Mouse (Mus musculus) cortical plate, adult 2 months (tissue): ENCODE results near the gene Acot7. TPM values are rescaled to one million over a fixed set of nuclear protein-coding genes. Genes with fewer than 3 reads are reported as not detected.

Experiments used
- H3K27ac ChIP-seq: fragments of 200-500 bp; 2 replicates; pipeline ENCODE4 v1.5.1; 2012; ENCODE audit warnings: low read length, control low read depth, inconsistent platforms; ENCODE audit not compliant: insufficient read depth
- H3K4me1 ChIP-seq: fragments of 200-500 bp; 2 replicates; pipeline ENCODE4 v1.6.1; 2011; ENCODE audit warnings: low read length; ENCODE audit not compliant: control insufficient read depth, insufficient read depth
- H3K4me3 ChIP-seq: fragments of 200-500 bp; 2 replicates; pipeline ENCODE4 v1.5.1; 2011; ENCODE audit warnings: mild to moderate bottlenecking, low read length, control low read depth; ENCODE audit not compliant: insufficient read depth
- CTCF ChIP-seq: fragments of 200-500 bp; IDR thresholded peaks from 2 replicates; pipeline ENCODE4 v1.5.1; 2011; ENCODE audit warnings: mild to moderate bottlenecking, control low read depth, low read length; ENCODE audit not compliant: insufficient read depth; ENCODE audit errors: extremely low read depth
- POLR2A ChIP-seq: fragments of 200-500 bp; IDR thresholded peaks from 2 replicates; pipeline ENCODE4 v1.6.1; 2011; ENCODE audit warnings: mild to moderate bottlenecking, low read length, control low read depth; ENCODE audit not compliant: insufficient read depth; ENCODE audit errors: extremely low read depth
- polyA plus RNA-seq: library from polyadenylated mRNA; depleted of rRNA; stranded (reverse); fragments of >200 nt; gene quantifications from 2 replicates; pipeline ENCODE4 v1.2.3, GENCODE M21; 2012

Acot7 gene
- polyA plus RNA-seq, 1 experiment = 333 TPM

DNA sequence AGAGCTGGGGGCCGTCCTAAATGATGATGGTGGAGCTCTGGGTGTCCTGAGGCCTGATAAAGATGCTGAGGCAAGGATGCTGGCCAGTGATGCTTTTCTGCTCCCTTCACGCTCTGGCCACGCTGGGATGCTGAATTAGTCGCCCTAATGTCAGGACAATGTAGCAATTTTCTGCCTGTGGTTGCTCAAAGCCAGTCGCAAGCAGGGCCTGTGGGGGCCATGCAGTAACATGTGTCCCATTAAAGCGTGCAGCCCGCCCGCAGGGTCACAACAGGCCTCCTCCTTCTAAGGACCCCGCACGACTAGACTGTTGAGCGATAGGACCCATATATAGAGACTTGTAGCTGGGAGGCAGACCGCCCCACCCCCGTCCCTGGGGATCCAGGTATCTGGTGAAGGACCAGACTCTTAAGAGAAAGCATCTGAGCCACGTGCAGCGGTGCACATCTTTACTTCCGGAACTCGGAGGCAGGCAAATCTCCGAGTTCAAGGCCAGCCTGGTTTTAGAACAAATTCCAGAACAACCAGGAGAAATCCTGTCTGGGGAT lies 110.5 kb downstream of the Acot7 start:
- H3K27ac ChIP-seq = no peak overlapping the region
- H3K4me1 ChIP-seq = no peaks in the 10 kb centered on the region
- H3K4me3 ChIP-seq = no peak overlapping the region
- no peak for TF ChIP-seq POLR2A

DNA sequence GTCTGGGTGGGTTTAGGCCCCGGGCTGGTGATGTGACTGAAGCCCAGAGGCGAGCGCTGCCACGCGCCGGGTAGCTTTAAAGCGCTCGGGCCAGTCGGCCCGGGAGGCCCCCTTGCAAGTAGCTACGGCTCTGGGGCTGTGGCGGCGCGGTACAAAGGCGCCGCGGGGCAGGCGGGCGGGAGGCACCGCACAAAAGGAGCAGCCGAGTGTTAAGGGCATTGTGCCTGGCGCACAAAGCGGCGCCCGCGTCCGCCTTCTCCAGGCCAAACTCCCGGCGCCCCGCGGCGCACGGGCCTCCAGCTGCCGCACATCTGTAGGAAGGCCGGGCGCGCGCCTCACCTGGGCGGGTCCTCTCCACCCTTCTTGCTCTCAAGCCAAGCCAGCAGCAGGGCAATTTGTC lies 112.5 kb downstream of the Acot7 start:
- Histone ChIP-seq H3K4me1 (no peaks in the 10 kb centered on the region), H3K4me3 (no peak overlapping the region), H3K27ac (no peak overlapping the region)
- TF ChIP-seq CTCF (no peak), POLR2A (no peak)

DNA sequence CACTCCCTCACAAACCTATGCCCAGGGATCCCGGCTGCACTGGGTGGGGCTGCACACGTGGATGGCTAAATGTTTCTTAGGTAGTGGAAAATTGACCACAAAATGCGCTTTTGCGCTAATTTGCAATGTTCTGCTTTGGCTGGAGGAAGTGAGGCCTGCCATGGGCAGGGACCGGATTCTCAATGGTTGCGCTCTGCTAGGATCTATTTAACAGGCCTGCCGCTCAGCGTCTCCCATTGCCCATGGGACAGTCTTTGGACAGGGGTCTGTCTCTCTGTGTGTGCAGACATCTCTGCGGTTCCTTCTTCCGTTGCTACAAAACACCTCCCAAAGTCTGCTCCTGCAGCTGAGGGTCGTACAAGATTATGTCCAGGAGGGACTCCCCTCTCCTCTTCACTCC lies 113.1 kb downstream of the Acot7 start:
- H3K4me3 ChIP-seq = no peak overlapping the region
- H3K27ac ChIP-seq = no peak overlapping the region
- H3K4me1 ChIP-seq = no peaks in the 10 kb centered on the region
- TF ChIP-seq CTCF (no peak), POLR2A (no peak)

DNA sequence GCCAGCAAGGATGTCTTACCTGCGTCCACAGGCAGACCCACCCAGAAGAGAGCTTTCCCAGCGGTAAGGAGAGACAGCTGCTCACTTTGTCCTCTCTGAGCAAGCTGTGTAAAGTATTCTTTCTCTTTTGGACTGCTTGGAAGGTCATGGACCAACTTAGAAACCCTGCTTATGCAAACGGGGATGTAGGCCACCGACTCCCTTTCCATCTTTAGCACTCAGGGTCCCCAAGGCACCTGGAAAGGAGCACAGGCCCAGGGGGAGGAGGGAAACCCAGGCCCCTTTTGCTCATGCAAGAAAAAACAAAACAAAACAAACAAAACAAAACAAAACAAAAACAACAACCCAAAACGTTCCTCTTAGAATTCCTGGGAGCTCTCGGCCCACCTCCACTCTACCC lies 113.6 kb downstream of the Acot7 start, which contains the start of gene Hes3:
TSS of gene Hes3 (minus strand) at position 101 of the 400 bp plus-strand sequence.
- Histone ChIP-seq H3K27ac (no peak within 1 kb of the TSS), H3K4me3 (no peak within 1 kb of the TSS), H3K4me1 (no peaks in the 10 kb centered on the region)
- no peak for TF ChIP-seq POLR2A
- no peak for TF ChIP-seq CTCF

DNA sequence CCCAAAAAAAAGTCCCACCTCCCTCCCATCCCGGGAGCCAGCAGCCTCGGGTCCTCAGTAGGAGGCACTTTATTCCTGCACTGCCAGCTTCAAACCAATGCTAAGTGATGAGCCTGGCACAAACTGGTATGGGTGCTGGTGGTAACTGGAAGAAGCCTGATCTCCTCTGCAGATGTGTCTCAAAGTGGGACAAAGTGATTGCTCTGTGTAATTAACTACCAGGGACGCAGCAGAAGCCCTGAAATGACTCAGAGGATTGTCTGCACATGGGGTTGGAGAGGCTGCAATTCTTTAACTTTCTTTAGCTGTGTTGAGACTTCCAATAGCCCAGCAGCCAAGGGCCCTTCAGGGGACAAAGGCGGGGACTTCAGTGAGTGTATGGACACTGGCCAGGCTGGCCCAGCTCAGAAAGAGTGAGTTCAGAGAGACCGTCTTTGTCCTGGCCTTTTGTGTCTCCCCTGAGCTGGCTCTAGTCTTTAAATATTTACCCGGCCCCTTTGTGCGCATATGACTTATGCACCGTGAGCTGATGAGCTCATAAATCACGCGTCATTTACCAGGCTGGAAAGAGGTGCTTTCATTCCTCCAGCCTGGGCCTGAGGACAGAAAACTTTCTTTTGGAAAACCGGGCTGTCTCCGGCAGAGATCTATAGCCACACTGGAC lies 114.3 kb downstream of the Acot7 start:
- Histone ChIP-seq H3K27ac (no peak overlapping the region), H3K4me1 (no peaks in the 10 kb centered on the region), H3K4me3 (no peak overlapping the region)
- TF ChIP-seq POLR2A = no peak
- no peak for TF ChIP-seq CTCF

DNA sequence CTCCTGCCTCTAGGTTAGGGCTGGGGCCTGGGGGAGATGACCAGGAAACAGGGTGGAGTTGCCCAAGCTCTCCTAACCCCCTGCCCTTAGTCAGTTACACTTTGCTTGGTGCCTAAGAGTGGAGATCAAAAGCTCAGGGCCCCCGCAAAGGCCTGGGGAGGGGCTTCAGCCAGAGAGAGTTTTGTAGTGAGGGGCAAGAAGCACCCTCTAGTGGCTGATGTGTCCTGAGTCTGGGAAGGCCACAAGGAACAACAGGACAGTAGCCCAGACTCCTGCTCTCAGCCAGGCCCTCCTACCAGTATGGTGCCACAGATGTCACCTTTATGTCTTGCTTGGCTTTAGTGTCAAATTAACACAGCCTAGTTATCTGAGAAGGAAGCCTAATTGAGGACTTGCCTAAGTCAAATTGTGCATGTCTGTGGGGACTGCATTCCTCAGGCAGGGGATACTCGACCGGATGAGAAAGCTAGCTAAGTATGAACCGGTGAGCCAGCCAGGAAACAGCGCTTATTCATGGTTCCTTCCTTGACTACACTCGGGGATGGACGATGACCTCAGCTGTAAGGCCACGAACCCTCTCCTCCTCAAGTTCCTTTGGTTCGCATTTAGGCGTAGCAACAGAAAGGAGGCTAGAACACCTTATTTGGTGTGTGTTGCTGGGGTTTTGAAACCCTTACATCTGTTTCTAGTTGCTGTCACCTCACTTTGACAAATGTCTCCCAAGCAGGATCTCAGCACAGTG lies 116.4 kb downstream of the Acot7 start:
- TF ChIP-seq CTCF = no peak
- no peak for TF ChIP-seq POLR2A
- H3K4me1 ChIP-seq = peaks cover 5% of the 10 kb centered on the region
- no peak overlapping the region for H3K27ac ChIP-seq
- no peak overlapping the region for H3K4me3 ChIP-seq

DNA sequence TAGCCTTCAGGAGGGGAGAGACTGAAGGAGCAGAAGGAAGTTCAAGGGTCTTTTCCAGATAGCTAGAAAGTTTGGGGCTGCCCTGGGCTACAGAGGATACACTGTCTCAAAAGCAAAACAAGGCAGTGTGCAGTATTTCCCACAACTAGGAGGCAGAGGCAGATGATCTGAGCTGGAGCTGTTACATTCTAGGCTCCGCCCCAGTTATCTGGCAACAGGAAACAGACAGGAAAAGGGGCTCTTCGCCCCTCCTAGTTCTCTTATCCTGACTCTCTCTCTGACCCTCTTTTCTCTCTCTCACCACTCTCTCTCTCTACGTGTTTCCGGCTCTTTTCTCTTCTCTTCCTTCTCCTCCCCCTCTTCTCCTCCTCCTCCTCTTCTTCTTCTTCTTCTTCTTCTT lies 118.0 kb downstream of the Acot7 start:
- H3K27ac ChIP-seq = no peak overlapping the region
- peaks cover 5% of the 10 kb centered on the region for H3K4me1 ChIP-seq
- TF ChIP-seq POLR2A = no peak
- TF ChIP-seq CTCF = no peak

DNA sequence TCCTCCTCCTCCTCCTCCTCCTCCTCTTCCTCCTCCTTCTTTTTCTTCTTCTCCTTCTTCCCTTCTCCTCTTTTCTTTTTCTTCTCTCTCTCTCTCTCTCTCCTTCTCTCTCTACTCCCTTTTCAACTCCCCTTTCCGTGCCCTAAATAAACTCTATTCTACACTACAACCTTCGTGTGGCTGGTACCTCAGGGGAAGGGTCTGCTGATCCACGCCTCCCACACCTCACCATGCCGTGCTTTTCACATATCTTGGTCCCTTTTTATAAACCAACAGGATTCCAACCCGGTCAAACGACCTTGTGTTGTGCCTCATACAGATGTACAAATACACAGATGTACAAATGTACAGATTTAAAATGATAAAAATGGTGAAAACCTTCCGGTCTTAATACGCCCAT lies 118.4 kb downstream of the Acot7 start:
- TF ChIP-seq POLR2A (no peak), CTCF (no peak)
- no peak overlapping the region for H3K27ac ChIP-seq
- peak overlapping the region; percentile 94; the same call in 1 of the 2 replicates for H3K4me3 ChIP-seq
- H3K4me1 ChIP-seq = peaks cover 5% of the 10 kb centered on the region

More for the DNA sequence above, 118.0 kb downstream of the Acot7 start:
- no peak overlapping the region for H3K4me3 ChIP-seq

DNA sequence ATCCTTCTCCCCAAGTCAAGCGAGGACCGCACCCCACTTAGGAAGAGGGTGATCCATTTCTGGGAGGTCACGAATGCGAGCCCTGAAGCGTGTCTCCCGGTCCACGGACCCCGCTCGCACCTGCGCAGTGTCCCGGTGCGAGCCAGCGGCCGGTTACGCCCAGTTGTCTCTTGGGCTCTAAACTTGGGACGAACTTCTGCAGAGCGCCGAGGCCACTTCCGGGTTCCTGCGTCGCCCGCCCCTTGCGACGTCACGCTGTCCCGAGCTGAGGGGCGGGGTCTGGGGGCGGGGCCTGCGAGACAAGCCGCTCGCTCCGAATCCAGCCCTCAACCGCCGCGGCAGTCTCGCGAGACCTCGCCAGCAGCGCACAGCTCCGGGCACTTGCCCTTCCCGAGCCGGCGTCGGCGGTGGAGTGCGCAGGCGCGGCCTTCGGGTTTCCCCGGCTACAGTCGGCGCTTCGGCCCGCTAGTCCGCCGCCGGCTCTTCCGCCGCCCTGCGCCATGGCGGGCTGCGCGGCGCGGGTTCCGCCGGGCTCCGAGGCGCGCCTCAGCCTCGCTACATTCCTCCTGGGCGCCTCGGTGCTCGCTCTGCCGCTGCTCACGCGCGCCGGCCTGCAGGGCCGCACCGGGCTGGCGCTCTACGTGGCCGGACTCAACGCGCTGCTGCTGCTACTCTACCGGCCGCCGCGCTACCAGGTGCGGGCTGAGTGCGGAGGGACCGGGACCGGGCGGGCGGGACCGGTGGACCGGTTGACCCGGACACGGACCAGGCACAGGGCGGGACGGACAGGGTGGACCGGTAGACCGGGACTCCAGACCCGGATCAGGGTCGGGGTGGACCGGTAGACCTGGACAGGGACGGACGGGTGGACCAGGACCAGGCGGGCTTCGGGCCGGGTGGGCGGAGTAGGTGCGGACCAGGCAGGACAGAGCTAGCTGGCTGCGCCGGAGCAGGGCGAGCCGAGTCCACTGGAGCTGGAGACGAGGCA lies 119.2 kb downstream of the Acot7 start, which contains the start of gene Icmt:
TSS of gene Icmt (plus strand) at position 354 of the 988 bp plus-strand sequence.
- peak within 1 kb of the TSS; percentile 94 for H3K4me3 ChIP-seq

More for the DNA sequence above, 119.2 kb downstream of the Acot7 start, which contains the start of gene Icmt:
- peaks cover 5% of the 10 kb centered on the region for H3K4me1 ChIP-seq
- TF ChIP-seq POLR2A (peak; percentile 45; the same call in 1 of the 2 replicates), CTCF (no peak)
- H3K27ac ChIP-seq = peak within 1 kb of the TSS; percentile 66
